Mouse (Mus musculus): Measurements from ENCODE around the gene Ppargc1a. TPM values are rescaled to one million over a fixed set of nuclear protein-coding genes. Genes with fewer than 3 reads are reported as not detected.

The Ppargc1a gene
- 4.1 and 4.3 TPM in 2 replicates for polyA plus RNA-seq (2014; fragmentation: Nextera tagmentation; extraction: Ambion mirVana)

DNA sequence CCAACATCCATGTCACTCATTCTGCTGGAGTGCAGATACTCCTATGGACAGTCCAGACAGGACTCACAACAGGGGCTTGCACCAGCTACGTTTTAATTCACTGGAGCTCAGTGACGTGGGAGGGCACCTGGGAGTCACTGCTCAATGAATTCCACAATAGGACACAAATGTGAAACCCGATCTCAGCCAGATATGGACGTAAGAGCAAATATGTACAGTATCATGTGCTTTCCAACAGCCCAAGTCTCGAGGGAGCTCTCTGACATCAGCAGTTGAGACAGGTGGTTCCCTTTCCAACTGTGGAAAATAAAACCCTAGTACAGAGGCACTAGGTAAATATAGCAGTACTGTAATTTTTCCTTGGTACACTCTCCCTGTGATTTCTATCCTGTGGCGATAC, at the start of gene Ppargc1a:
Gene Ppargc1a, minus strand, starts transcription at position 68 of the 400 bp plus-strand sequence.
- Histone ChIP-seq H3K27ac (ENCODE audit: low read depth, low read length) (no peak within 1 kb of the TSS), H3K9ac (ENCODE audit: low read depth, low read length) (no peak within 1 kb of the TSS), H3K4me1 (replicated peaks; ENCODE audit: control insufficient read depth, insufficient read depth, low read length) (no peaks in the 10 kb centered on the region), H3K4me2 (replicated peaks; ENCODE audit: low read depth, low read length) (no peak within 1 kb of the TSS), H3K9me3 (ENCODE audit: control insufficient read depth, low read length) (no peaks in the 10 kb centered on the region), H3K4me3 (ENCODE audit: low read depth, low read length) (no peak within 1 kb of the TSS), H3K27me3 (ENCODE audit: control insufficient read depth, insufficient read depth, low read length) (no peaks in the 10 kb centered on the region), H3K36me3 (ENCODE audit: control insufficient read depth, insufficient read depth, low read length) (no peaks in the 10 kb centered on the region)
- DNase-seq (ENCODE audit: low spot score): no peak
- no peak; the same call in 1 of the 2 replicates for ATAC-seq (ENCODE audit: low FRiP score)
- 54% methylated on average over 6 of the region's 6 CpGs for WGBS

DNA sequence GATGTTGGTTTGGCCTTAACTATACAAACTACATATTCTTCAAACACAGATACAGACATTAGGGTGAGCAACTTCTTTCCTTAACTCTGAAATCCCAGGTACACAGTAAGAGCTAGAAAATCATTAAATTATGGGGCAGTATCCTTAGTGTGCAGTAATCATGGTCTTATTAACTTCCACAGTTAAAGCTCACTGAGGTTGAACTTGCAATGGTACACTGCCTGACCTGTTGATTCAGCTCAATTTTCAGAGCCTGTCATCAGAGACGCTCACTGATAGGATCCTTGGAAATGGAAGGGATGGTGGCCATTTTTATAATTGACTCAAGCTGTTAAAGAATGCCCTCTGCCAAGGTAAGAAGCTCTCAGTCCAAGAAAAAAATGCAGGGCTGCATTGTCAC, 49.4 kb upstream of the Ppargc1a start:
- DNase-seq (ENCODE audit: low spot score): no peak
- Histone ChIP-seq H3K27ac (ENCODE audit: low read depth, low read length) (no peak overlapping the region), H3K9me3 (ENCODE audit: control insufficient read depth, low read length) (no peaks in the 10 kb centered on the region), H3K4me3 (ENCODE audit: low read depth, low read length) (no peak overlapping the region), H3K4me2 (replicated peaks; ENCODE audit: low read depth, low read length) (no peak overlapping the region), H3K4me1 (replicated peaks; ENCODE audit: control insufficient read depth, insufficient read depth, low read length) (no peaks in the 10 kb centered on the region), H3K27me3 (ENCODE audit: control insufficient read depth, insufficient read depth, low read length) (no peaks in the 10 kb centered on the region), H3K9ac (ENCODE audit: low read depth, low read length) (no peak overlapping the region), H3K36me3 (ENCODE audit: control insufficient read depth, insufficient read depth, low read length) (no peaks in the 10 kb centered on the region)
- ATAC-seq (ENCODE audit: low FRiP score): no peak
- WGBS: 87% methylated on average over 1 of the region's 1 CpGs

DNA sequence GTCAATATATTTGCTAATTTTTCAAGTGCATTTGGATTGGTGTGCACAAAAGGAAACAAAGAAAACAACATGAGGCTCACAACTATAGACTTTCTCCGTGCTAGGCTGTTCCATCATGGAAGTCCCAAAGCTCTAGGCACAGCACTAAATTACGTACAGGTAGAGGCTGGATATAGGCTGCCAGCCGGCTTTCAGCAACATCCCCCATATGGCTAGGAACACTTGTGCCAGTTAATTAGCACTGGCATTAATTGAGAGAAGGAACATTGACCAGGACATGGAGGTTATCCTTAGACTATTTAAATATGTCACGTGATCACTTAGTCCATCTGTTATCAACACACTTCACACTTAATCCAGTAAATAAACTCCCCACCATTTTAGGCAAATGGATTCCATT, 44.5 kb upstream of the Ppargc1a start:
- Histone ChIP-seq H3K4me1 (replicated peaks; ENCODE audit: control insufficient read depth, insufficient read depth, low read length) (no peaks in the 10 kb centered on the region), H3K27me3 (ENCODE audit: control insufficient read depth, insufficient read depth, low read length) (no peaks in the 10 kb centered on the region), H3K4me3 (ENCODE audit: low read depth, low read length) (no peak overlapping the region), H3K9ac (ENCODE audit: low read depth, low read length) (no peak overlapping the region), H3K4me2 (replicated peaks; ENCODE audit: low read depth, low read length) (no peak overlapping the region), H3K36me3 (ENCODE audit: control insufficient read depth, insufficient read depth, low read length) (no peaks in the 10 kb centered on the region), H3K9me3 (ENCODE audit: control insufficient read depth, low read length) (no peaks in the 10 kb centered on the region), H3K27ac (ENCODE audit: low read depth, low read length) (no peak overlapping the region)
- ATAC-seq (ENCODE audit: low FRiP score) (no peak), DNase-seq (ENCODE audit: low spot score) (no peak)
- WGBS: 86% methylated on average over 4 of the region's 4 CpGs

DNA sequence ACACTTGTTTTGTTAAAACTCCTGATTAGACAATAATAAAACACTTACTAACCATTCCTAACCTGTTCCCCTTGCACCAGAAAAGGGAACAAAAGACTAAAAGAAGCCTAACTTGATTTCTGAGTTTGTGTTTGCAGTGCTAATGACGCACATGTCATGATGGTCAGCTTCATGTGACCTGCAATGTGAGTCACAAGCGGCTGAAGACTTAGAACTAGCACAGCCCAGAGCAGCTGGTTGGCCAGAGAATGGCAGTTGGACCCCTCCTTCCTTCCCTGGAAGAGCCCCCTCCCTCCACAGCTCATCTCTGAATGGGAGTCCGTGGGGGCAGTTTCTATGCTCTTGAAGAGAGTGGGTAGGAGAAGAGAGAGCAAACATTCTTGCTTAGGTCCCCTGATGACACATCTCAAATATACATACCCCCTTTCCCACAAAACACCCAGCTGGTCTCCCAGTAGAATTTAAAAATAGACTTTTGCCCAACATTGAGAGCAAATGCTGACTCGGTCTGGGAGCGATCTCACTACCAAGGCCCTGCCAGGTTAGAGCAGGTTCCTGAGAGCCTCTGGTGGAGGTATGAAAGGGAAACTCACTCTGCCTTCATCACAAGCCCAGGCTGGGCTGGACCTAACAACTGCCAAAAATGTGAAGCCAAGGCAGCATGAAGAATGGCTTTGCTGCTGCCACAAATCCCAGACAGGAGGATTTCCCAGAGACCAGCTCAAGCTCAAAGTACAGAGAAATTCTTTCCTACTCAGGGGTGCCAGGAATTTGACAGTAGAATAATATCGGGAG, 40.4 kb upstream of the Ppargc1a start:
- Histone ChIP-seq H3K27me3 (ENCODE audit: control insufficient read depth, insufficient read depth, low read length) (no peaks in the 10 kb centered on the region), H3K4me3 (ENCODE audit: low read depth, low read length) (no peak overlapping the region), H3K36me3 (ENCODE audit: control insufficient read depth, insufficient read depth, low read length) (no peaks in the 10 kb centered on the region), H3K4me2 (replicated peaks; ENCODE audit: low read depth, low read length) (no peak overlapping the region), H3K4me1 (replicated peaks; ENCODE audit: control insufficient read depth, insufficient read depth, low read length) (no peaks in the 10 kb centered on the region), H3K9ac (ENCODE audit: low read depth, low read length) (no peak overlapping the region), H3K27ac (ENCODE audit: low read depth, low read length) (no peak overlapping the region), H3K9me3 (ENCODE audit: control insufficient read depth, low read length) (no peaks in the 10 kb centered on the region)
- ATAC-seq (ENCODE audit: low FRiP score): no peak
- DNase-seq (ENCODE audit: low spot score): no peak
- WGBS: 82% methylated on average over 6 of the region's 6 CpGs

DNA sequence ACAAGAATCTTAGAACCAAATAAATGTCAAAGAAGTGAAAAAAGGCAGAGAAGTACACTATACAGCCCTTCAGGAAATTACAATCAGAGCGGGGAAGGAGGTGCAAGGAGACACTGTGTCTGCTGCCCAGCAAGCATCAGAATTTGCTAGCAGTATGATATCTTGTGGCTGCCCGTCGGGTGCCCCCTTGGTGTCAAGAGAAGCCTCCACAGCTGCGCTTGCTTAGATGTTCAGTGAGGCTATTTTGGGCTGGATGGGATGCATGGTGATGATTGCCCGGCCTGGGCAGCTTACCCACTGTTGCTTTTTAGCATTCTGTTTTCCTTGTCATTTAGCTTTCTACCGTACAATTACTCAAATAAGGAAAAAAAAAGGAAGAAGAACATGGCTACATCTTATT, 32.0 kb upstream of the Ppargc1a start:
- H3K9ac ChIP-seq (ENCODE audit: low read depth, low read length): no peak overlapping the region
- no peak overlapping the region for H3K4me3 ChIP-seq (ENCODE audit: low read depth, low read length)
- no peak for DNase-seq (ENCODE audit: low spot score)
- no peaks in the 10 kb centered on the region for H3K27me3 ChIP-seq (ENCODE audit: control insufficient read depth, insufficient read depth, low read length)
- H3K27ac ChIP-seq (ENCODE audit: low read depth, low read length): no peak overlapping the region
- no peaks in the 10 kb centered on the region for H3K36me3 ChIP-seq (ENCODE audit: control insufficient read depth, insufficient read depth, low read length)
- no peak overlapping the region for H3K4me2 ChIP-seq (replicated peaks; ENCODE audit: low read depth, low read length)
- no peak for ATAC-seq (ENCODE audit: low FRiP score)
- 77% methylated on average over 6 of the region's 6 CpGs for WGBS
- no peaks in the 10 kb centered on the region for H3K4me1 ChIP-seq (replicated peaks; ENCODE audit: control insufficient read depth, insufficient read depth, low read length)
- no peaks in the 10 kb centered on the region for H3K9me3 ChIP-seq (ENCODE audit: control insufficient read depth, low read length)

DNA sequence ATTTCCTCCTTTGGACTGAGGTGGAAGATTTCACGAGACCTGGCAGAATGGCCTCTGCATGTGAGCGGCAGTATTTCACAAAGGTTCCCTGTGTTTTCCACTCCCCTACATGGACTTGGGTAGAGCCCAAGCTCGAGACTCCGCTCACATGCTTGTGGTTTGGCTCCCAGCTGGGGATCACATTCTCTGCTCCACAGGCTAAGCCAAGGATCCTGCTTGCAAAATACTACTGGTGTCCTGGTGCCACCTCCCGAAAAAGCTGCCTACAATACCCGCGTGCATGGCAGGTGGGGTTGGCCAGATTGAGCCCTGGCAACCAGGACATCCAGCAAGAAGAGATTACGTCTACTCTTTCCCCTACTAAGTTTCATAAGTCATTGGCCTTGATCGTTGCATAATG, 28.1 kb upstream of the Ppargc1a start:
- DNase-seq (ENCODE audit: low spot score) (no peak), ATAC-seq (ENCODE audit: low FRiP score) (no peak)
- H3K27me3 ChIP-seq (ENCODE audit: control insufficient read depth, insufficient read depth, low read length): no peaks in the 10 kb centered on the region
- H3K4me2 ChIP-seq (replicated peaks; ENCODE audit: low read depth, low read length): no peak overlapping the region
- H3K36me3 ChIP-seq (ENCODE audit: control insufficient read depth, insufficient read depth, low read length): no peaks in the 10 kb centered on the region
- H3K27ac ChIP-seq (ENCODE audit: low read depth, low read length): no peak overlapping the region
- no peaks in the 10 kb centered on the region for H3K9me3 ChIP-seq (ENCODE audit: control insufficient read depth, low read length)
- no peaks in the 10 kb centered on the region for H3K4me1 ChIP-seq (replicated peaks; ENCODE audit: control insufficient read depth, insufficient read depth, low read length)
- WGBS: 91% methylated on average over 9 of the region's 9 CpGs
- H3K4me3 ChIP-seq (ENCODE audit: low read depth, low read length): no peak overlapping the region
- H3K9ac ChIP-seq (ENCODE audit: low read depth, low read length): no peak overlapping the region

DNA sequence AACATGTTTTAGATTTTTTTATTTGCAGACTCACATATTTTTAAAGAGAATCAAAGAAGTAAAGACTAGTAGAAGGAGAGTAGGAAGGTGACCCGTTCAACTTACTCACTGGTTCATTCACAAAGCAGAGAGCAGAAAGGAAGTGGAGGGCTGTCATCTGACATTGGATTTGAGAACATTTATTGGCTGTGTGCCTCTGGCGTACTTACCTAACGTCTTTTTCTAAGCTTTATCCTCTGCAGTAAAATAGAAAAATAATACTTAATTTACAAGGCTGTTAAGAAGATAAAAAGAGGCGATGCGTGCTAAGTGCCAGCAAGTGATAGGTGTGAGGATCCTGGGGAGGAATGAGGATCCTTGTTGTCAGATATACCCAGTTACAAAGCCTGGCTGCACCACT, 24.7 kb upstream of the Ppargc1a start:
- no peaks in the 10 kb centered on the region for H3K36me3 ChIP-seq (ENCODE audit: control insufficient read depth, insufficient read depth, low read length)
- no peaks in the 10 kb centered on the region for H3K27me3 ChIP-seq (ENCODE audit: control insufficient read depth, insufficient read depth, low read length)
- H3K4me1 ChIP-seq (replicated peaks; ENCODE audit: control insufficient read depth, insufficient read depth, low read length): no peaks in the 10 kb centered on the region
- ATAC-seq (ENCODE audit: low FRiP score) (no peak), DNase-seq (ENCODE audit: low spot score) (no peak)
- no peak overlapping the region for H3K9ac ChIP-seq (ENCODE audit: low read depth, low read length)
- no peak overlapping the region for H3K27ac ChIP-seq (ENCODE audit: low read depth, low read length)
- H3K9me3 ChIP-seq (ENCODE audit: control insufficient read depth, low read length): no peaks in the 10 kb centered on the region
- no peak overlapping the region for H3K4me3 ChIP-seq (ENCODE audit: low read depth, low read length)
- H3K4me2 ChIP-seq (replicated peaks; ENCODE audit: low read depth, low read length): no peak overlapping the region
- 63% methylated on average over 5 of the region's 5 CpGs for WGBS

DNA sequence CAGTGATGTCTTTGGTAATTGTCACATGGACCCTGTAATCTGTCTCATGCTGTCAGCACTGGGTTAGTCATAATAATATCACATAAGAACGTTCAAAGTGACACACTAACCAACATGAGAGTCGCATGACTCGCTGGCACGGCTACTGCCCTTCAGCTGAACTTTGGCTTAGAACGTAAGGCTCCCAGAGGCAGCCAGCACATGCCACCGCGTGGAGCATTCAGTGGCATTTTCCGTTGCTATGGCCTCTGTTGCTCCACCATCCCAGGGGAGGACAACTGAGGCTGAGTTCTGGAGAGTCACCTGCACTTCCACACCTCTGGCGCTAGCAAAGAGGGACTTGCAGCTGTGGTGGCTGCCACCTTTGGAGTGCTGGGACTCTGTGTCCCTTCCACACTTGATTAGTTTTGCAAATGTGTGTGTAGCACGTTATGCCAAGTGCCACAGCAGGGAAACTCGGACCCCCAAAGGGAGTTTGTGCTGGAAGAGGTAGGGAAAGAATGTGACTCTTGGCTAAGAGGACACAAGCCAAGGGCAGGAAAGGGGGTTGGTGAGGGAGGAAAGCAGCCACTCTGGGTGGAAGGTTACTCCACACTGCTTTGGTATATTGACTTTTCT, 24.1 kb upstream of the Ppargc1a start:
- Histone ChIP-seq H3K27me3 (ENCODE audit: control insufficient read depth, insufficient read depth, low read length) (no peaks in the 10 kb centered on the region), H3K9me3 (ENCODE audit: control insufficient read depth, low read length) (no peaks in the 10 kb centered on the region), H3K4me1 (replicated peaks; ENCODE audit: control insufficient read depth, insufficient read depth, low read length) (no peaks in the 10 kb centered on the region), H3K4me2 (replicated peaks; ENCODE audit: low read depth, low read length) (no peak overlapping the region), H3K4me3 (ENCODE audit: low read depth, low read length) (no peak overlapping the region), H3K27ac (ENCODE audit: low read depth, low read length) (no peak overlapping the region), H3K9ac (ENCODE audit: low read depth, low read length) (no peak overlapping the region), H3K36me3 (ENCODE audit: control insufficient read depth, insufficient read depth, low read length) (no peaks in the 10 kb centered on the region)
- DNase-seq (ENCODE audit: low spot score): no peak
- no peak for ATAC-seq (ENCODE audit: low FRiP score)
- WGBS: 49% methylated on average over 11 of the region's 11 CpGs

DNA sequence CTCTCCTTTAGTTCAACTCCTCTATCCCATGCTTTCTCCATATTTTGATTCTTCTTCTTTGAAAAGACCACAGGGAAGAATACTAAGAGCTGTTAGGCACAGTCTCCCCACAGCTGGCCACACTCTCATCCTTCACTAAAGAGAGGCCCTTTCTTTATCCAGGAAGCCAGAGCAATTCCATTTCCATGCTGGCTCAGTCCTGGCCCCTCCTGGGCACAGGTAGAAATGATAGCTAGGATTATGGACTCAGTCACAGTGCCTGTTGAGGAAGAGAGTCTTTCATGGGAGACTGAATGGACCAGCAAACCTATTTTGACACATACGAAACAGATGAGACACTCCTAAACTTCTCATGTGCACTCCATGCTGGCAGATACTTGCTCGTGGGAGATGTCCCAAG, 18.7 kb upstream of the Ppargc1a start:
- no peaks in the 10 kb centered on the region for H3K36me3 ChIP-seq (ENCODE audit: control insufficient read depth, insufficient read depth, low read length)
- H3K9ac ChIP-seq (ENCODE audit: low read depth, low read length): no peak overlapping the region
- ATAC-seq (ENCODE audit: low FRiP score): no peak
- 80% methylated on average over 2 of the region's 2 CpGs for WGBS
- no peak for DNase-seq (ENCODE audit: low spot score)
- H3K4me2 ChIP-seq (replicated peaks; ENCODE audit: low read depth, low read length): no peak overlapping the region
- no peaks in the 10 kb centered on the region for H3K27me3 ChIP-seq (ENCODE audit: control insufficient read depth, insufficient read depth, low read length)
- H3K4me1 ChIP-seq (replicated peaks; ENCODE audit: control insufficient read depth, insufficient read depth, low read length): no peaks in the 10 kb centered on the region
- no peak overlapping the region for H3K27ac ChIP-seq (ENCODE audit: low read depth, low read length)
- H3K4me3 ChIP-seq (ENCODE audit: low read depth, low read length): no peak overlapping the region
- no peaks in the 10 kb centered on the region for H3K9me3 ChIP-seq (ENCODE audit: control insufficient read depth, low read length)
